Mouse (Mus musculus) lung, postnatal 0 days (tissue): ENCODE data around the gene Uck2.

Experiments used
- CTCF ChIP-seq: IDR thresholded peaks from 2 replicates; pipeline ENCODE4 v1.5.1; 2016; ENCODE audit warnings: antibody characterized with exemption, mild to moderate bottlenecking
- EP300 ChIP-seq: IDR thresholded peaks from 2 replicates; pipeline ENCODE4 v1.6.1; 2016; ENCODE audit warnings: antibody characterized with exemption, mild to moderate bottlenecking, control low read depth

GRCm38 (mm10) chr1:167328776-167329175 lies 43.7 kb upstream of the Uck2 start:
- TF ChIP-seq CTCF (no peak), EP300 (no peak)
